Mouse (Mus musculus) megakaryocyte, embryonic 14.5 days (primary cell): ENCODE results near the gene Coro6. TPM values are rescaled to one million over a fixed set of nuclear protein-coding genes. Genes with fewer than 3 reads are reported as not detected.

Source experiments
- H3K27me3 ChIP-seq: replicated peaks from 2 replicates; pipeline ENCODE3; 2012; ENCODE audit warnings: inconsistent platforms
- H3K36me3 ChIP-seq: replicated peaks from 2 replicates; pipeline ENCODE3; 2012; ENCODE audit warnings: low read length, inconsistent platforms, mixed read lengths
- H3K4me1 ChIP-seq: 2 replicates; pipeline ENCODE4 v1.6.1; 2012; ENCODE audit warnings: inconsistent platforms
- H3K4me3 ChIP-seq: replicated peaks from 2 replicates; pipeline ENCODE3; 2012; ENCODE audit warnings: moderate library complexity, mild to moderate bottlenecking, inconsistent platforms
- H3K9me3 ChIP-seq: 2 replicates; pipeline ENCODE4 v1.6.1; 2012; ENCODE audit warnings: inconsistent platforms
- FLI1 ChIP-seq: IDR thresholded peaks from 2 replicates; pipeline ENCODE4 v1.6.1; 2012; ENCODE audit warnings: low read length, inconsistent platforms, mixed read lengths
- GATA1 ChIP-seq: IDR thresholded peaks from 3 replicates; pipeline ENCODE4 v1.6.1; 2012; ENCODE audit warnings: mixed read lengths, low read length, inconsistent platforms, borderline replicate concordance
- polyA plus RNA-seq: library from polyadenylated mRNA; stranded (reverse); fragments of >175 nt; gene quantifications from 2 replicates; pipeline ENCODE4 v1.2.3, GENCODE M21; 2012; ENCODE audit warnings: low replicate concordance; ENCODE audit not compliant: insufficient read depth

Coro6 gene
- polyA plus RNA-seq, 1 experiment = 0.38 TPM

- peaks cover 50% of the 10 kb centered on the region for H3K4me1 ChIP-seq
- peaks cover 90% of the 10 kb centered on the region for H3K36me3 ChIP-seq
- H3K9me3 ChIP-seq = no peaks in the 10 kb centered on the region
- H3K4me3 ChIP-seq = peak overlapping the region; percentile 34
- no peaks in the 10 kb centered on the region for H3K27me3 ChIP-seq
- TF ChIP-seq GATA1 (no peak), FLI1 (no peak)
Observed at GRCm38 (mm10) chr11:77442186-77443170, 19.7 kb upstream of the Coro6 start.

GRCm38 (mm10) chr11:77444939-77445338 is 17.3 kb upstream of the Coro6 start:
- Histone ChIP-seq H3K36me3 (peaks cover 81% of the 10 kb centered on the region), H3K9me3 (no peaks in the 10 kb centered on the region), H3K4me3 (no peak overlapping the region), H3K4me1 (peaks cover 50% of the 10 kb centered on the region), H3K27me3 (no peaks in the 10 kb centered on the region)
- TF ChIP-seq GATA1 (no peak), FLI1 (no peak)

DNA sequence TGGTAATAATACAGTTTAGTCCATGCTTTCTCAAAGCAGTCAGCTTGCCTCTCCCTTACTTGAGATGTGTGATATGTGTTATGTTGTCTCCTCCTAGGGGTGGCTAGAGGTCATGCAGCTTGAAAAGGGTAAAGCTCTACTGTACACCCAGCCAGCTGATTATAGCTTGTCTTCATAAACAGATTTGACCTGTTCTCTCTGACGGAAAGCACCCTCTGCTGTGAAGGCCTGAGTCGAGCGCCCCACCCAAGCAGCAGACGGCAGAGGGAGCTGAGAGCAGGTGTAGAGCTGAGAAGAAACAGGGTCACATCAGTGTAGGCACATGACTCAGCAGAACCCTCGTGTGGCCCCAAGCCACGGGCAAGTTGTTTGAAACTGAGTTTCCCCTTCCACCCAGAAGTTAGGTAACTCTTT is 15.6 kb upstream of the Coro6 start:
- no peaks in the 10 kb centered on the region for H3K9me3 ChIP-seq
- H3K4me1 ChIP-seq = peaks cover 50% of the 10 kb centered on the region
- TF ChIP-seq FLI1 (no peak), GATA1 (no peak)
- H3K4me3 ChIP-seq = peak overlapping the region; percentile 76
- peaks cover 81% of the 10 kb centered on the region for H3K36me3 ChIP-seq
- H3K27me3 ChIP-seq = no peaks in the 10 kb centered on the region

GRCm38 (mm10) chr11:77449224-77449623 is 13.0 kb upstream of the Coro6 start:
- H3K36me3 ChIP-seq = peaks cover 85% of the 10 kb centered on the region
- TF ChIP-seq FLI1 (no peak), GATA1 (no peak)
- H3K9me3 ChIP-seq = no peaks in the 10 kb centered on the region
- H3K4me3 ChIP-seq = no peak overlapping the region
- H3K27me3 ChIP-seq = no peaks in the 10 kb centered on the region
- peaks cover 32% of the 10 kb centered on the region for H3K4me1 ChIP-seq

- peaks cover 85% of the 10 kb centered on the region for H3K36me3 ChIP-seq
- TF ChIP-seq GATA1 (no peak), FLI1 (no peak)
- no peaks in the 10 kb centered on the region for H3K9me3 ChIP-seq
Observed at GRCm38 (mm10) chr11:77451670-77452069, 10.5 kb upstream of the Coro6 start.

GRCm38 (mm10) chr11:77453388-77453787 is 8.8 kb upstream of the Coro6 start:
- no peak for TF ChIP-seq FLI1
- TF ChIP-seq GATA1 = no peak
- H3K4me1 ChIP-seq = peaks cover 3% of the 10 kb centered on the region; the same call in 1 of the 2 replicates
- no peak overlapping the region for H3K4me3 ChIP-seq
- H3K36me3 ChIP-seq = peaks cover 92% of the 10 kb centered on the region
- no peaks in the 10 kb centered on the region for H3K9me3 ChIP-seq
- no peaks in the 10 kb centered on the region for H3K27me3 ChIP-seq

More at GRCm38 (mm10) chr11:77451670-77452069, 10.5 kb upstream of the Coro6 start:
- no peaks in the 10 kb centered on the region for H3K27me3 ChIP-seq
- peaks cover 8% of the 10 kb centered on the region for H3K4me1 ChIP-seq
- H3K4me3 ChIP-seq = no peak overlapping the region

DNA sequence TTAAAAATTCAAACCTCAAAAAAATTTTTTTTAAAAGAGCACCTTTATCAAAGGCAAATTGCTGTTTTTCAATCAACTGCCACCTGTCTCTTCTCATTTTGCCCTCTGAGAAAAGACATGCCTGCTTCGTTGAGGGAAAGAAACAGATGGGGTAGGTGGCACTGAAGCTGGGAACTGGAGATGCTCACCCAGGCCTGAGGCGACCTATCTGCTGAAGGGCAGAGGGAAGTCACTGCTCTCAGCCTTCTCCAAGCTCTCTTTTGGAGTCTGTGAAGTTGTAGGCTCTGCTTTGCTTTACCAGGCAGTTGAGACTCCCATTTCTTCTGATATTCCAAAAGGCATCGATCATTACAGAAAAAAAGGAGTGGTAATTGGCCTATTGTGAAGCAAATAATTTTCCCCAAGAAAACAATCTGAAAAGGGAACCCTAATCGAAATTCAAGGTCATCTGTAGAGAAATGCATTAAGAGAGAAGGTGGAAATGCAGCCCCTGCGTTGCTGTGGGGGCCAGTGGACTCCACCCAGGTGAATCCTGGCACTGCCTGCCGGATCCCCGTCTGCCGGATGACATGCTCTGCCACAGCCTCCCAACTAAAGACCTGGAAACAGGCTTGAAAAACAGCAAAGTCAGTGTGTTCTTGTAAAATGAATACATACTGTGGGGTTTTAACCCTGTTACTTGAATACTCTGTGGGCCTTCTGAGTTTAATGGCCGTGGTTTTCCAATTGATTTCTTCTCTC is 6.3 kb upstream of the Coro6 start:
- Histone ChIP-seq H3K4me1 (peaks cover 5% of the 10 kb centered on the region), H3K36me3 (peaks cover 73% of the 10 kb centered on the region), H3K4me3 (no peak overlapping the region), H3K27me3 (peaks cover 4% of the 10 kb centered on the region), H3K9me3 (no peaks in the 10 kb centered on the region)
- TF ChIP-seq GATA1 = no peak
- TF ChIP-seq FLI1 = no peak

DNA sequence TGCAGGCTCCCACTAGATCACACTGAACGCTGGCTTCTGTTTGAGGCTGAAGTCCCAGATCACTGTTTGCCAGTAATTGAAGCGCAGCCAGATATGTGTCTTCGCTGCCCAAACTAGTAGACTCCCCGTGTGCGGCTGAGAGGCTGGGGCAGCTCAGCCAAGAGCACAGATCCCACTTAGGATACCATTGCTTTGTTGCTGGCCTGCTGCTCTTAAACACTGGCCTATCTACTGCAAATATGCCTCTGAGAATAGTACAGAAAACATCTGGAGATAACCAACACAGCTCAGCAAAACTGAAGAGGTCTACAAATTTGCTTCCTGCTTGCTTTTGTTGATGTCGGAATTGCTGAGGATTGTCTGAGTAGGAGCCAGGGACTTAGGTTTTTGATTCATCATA is 5.3 kb upstream of the Coro6 start:
- Histone ChIP-seq H3K4me3 (no peak overlapping the region), H3K4me1 (peaks cover 14% of the 10 kb centered on the region), H3K27me3 (peaks cover 12% of the 10 kb centered on the region), H3K9me3 (no peaks in the 10 kb centered on the region), H3K36me3 (peaks cover 63% of the 10 kb centered on the region)
- TF ChIP-seq GATA1 = no peak
- no peak for TF ChIP-seq FLI1

GRCm38 (mm10) chr11:77461856-77462255 is 355 bp upstream of the Coro6 start:
- Histone ChIP-seq H3K4me3 (peak overlapping the region; percentile 92), H3K9me3 (no peaks in the 10 kb centered on the region), H3K36me3 (peaks cover 16% of the 10 kb centered on the region), H3K4me1 (peaks cover 40% of the 10 kb centered on the region), H3K27me3 (peaks cover 62% of the 10 kb centered on the region)
- TF ChIP-seq FLI1 = no peak
- no peak for TF ChIP-seq GATA1
